Mouse (Mus musculus): Measurements from ENCODE around the gene Mtg2. TPM values are rescaled to one million over a fixed set of nuclear protein-coding genes. Genes with fewer than 3 reads are reported as not detected.

The Mtg2 gene
- total RNA-seq, 1 experiment: 33.9 TPM

- no peak overlapping the region for H3K27ac ChIP-seq (ENCODE audit: insufficient read depth, low read depth, low read length, poor library complexity, severe bottlenecking)
These were observed 33.0 kb downstream of the Mtg2 start for GRCm38 (mm10) chr2:180103151-180103977.

GRCm38 (mm10) chr2:180103978-180104658 is 33.7 kb downstream of the Mtg2 start, which contains the start of gene Hrh3:
Gene Hrh3 (minus strand): TSS chr2:180104488.
- H3K9me3 ChIP-seq (ENCODE audit: control insufficient read depth, insufficient read depth, low read depth, low read length): no peaks in the 10 kb centered on the region
- peaks cover 4 to 25% of the 10 kb centered on the region in 2 experiments; a peak in 2 of 4 replicates for H3K4me1 ChIP-seq (ENCODE audit: control insufficient read depth in 2 of 2, insufficient read depth in 2 of 2, low read length in 2 of 2, poor library complexity in 1 of 2)
- in situ Hi-C loops (cut with MboI; ENCODE audit: low sequenced_read_pairs in 2 of 2, unreplicated experiment in 2 of 2): no loop called here
- TF ChIP-seq ZC3H11A (IDR thresholded peaks at IDR 0.05; ENCODE audit: borderline replicate concordance, low read depth, low read length) (no peak), MAFK (IDR thresholded peaks at IDR 0.05; ENCODE audit: insufficient read depth, low read depth, low read length) (no peak), CHD2 (IDR thresholded peaks at IDR 0.05; ENCODE audit: low read depth, low read length) (no peak), ZNF384 (IDR thresholded peaks at IDR 0.05; ENCODE audit: low read depth, low read length) (no peak), HCFC1 (IDR thresholded peaks at IDR 0.05; ENCODE audit: borderline replicate concordance, insufficient read depth, low read length) (no peak; the same call in 1 of the 2 replicates)
- no peak for DNase-seq (ENCODE audit: low read depth, low spot score)
- peak within 1 kb of the TSS; percentile 45 for H3K9ac ChIP-seq (ENCODE audit: insufficient read depth, low read depth, low read length, poor library complexity, severe bottlenecking)
- H3K4me3 ChIP-seq (ENCODE audit: insufficient read depth in 1 of 2, low read depth in 1 of 2, low read length in 2 of 2, poor library complexity in 1 of 2, severe bottlenecking in 1 of 2): peak within 1 kb of the TSS; percentile 70 to 81
- no peaks in the 10 kb centered on the region for H3K36me3 ChIP-seq (ENCODE audit: control insufficient read depth, insufficient read depth, low read length, poor library complexity, severe bottlenecking)
- H3K27ac ChIP-seq (ENCODE audit: insufficient read depth, low read depth, low read length, poor library complexity, severe bottlenecking): no peak within 1 kb of the TSS

More at GRCm38 (mm10) chr2:180103151-180103977, 33.0 kb downstream of the Mtg2 start:
- peak overlapping the region; percentile 70 to 81 for H3K4me3 ChIP-seq (ENCODE audit: insufficient read depth in 1 of 2, low read depth in 1 of 2, low read length in 2 of 2, poor library complexity in 1 of 2, severe bottlenecking in 1 of 2)
- no peak for DNase-seq (ENCODE audit: low read depth, low spot score)
- in situ Hi-C loops (cut with MboI; ENCODE audit: low sequenced_read_pairs in 2 of 2, unreplicated experiment in 2 of 2): no loop called here
- no peaks in the 10 kb centered on the region for H3K9me3 ChIP-seq (ENCODE audit: control insufficient read depth, insufficient read depth, low read depth, low read length)
- peaks cover 4 to 29% of the 10 kb centered on the region in 2 experiments; a peak in 2 of 4 replicates for H3K4me1 ChIP-seq (ENCODE audit: control insufficient read depth in 2 of 2, insufficient read depth in 2 of 2, low read length in 2 of 2, poor library complexity in 1 of 2)
- no peaks in the 10 kb centered on the region for H3K36me3 ChIP-seq (ENCODE audit: control insufficient read depth, insufficient read depth, low read length, poor library complexity, severe bottlenecking)
- peak overlapping the region; percentile 45 for H3K9ac ChIP-seq (ENCODE audit: insufficient read depth, low read depth, low read length, poor library complexity, severe bottlenecking)
- TF ChIP-seq ZC3H11A (IDR thresholded peaks at IDR 0.05; ENCODE audit: borderline replicate concordance, low read depth, low read length): no peak
- TF ChIP-seq HCFC1 (IDR thresholded peaks at IDR 0.05; ENCODE audit: borderline replicate concordance, insufficient read depth, low read length): no peak
- TF ChIP-seq ZNF384 (IDR thresholded peaks at IDR 0.05; ENCODE audit: low read depth, low read length): no peak
- TF ChIP-seq MAFK (IDR thresholded peaks at IDR 0.05; ENCODE audit: insufficient read depth, low read depth, low read length): no peak
- TF ChIP-seq CHD2 (IDR thresholded peaks at IDR 0.05; ENCODE audit: low read depth, low read length): no peak

DNA sequence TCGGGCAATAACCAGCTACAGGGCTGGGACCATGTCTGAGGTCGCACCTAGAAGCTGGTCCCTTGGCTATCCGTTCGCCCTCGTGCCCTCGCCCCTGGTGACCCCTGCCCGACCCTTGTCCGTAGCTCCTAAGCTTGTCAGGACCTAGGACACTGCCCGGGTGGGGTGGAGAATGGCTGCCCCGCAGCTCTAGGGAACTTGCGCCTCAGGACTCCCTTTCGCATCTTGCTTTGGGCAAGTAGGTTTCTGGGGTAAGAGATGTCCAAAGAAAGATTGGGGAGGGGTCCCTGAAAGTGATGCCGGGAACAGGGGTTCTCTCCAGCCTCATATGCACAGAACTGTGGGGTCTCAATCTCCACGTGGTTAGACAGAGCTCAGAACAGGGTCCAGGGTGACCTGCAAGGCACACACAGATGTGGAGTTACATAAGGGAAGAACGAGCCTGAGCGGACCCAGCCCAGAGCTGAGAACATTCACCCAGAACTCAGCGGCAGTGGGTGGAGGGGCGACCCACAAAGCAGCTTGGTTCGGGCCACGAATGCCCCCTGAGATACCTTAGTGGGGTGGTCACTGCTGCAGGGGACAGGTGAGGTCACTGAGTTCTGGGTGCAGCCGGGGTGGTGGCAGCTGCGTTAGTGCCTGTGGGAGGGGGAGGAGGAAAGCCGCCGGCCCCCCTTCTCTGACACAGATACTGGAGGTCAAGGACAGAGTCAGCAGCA is 34.4 kb downstream of the Mtg2 start:
- TF ChIP-seq CHD2 (IDR thresholded peaks at IDR 0.05; ENCODE audit: low read depth, low read length) (no peak), ZC3H11A (IDR thresholded peaks at IDR 0.05; ENCODE audit: borderline replicate concordance, low read depth, low read length) (no peak), HCFC1 (IDR thresholded peaks at IDR 0.05; ENCODE audit: borderline replicate concordance, insufficient read depth, low read length) (no peak), MAFK (IDR thresholded peaks at IDR 0.05; ENCODE audit: insufficient read depth, low read depth, low read length) (no peak), ZNF384 (IDR thresholded peaks at IDR 0.05; ENCODE audit: low read depth, low read length) (no peak)
- Histone ChIP-seq H3K4me3 (ENCODE audit: insufficient read depth in 1 of 2, low read depth in 1 of 2, low read length in 2 of 2, poor library complexity in 1 of 2, severe bottlenecking in 1 of 2) (peak overlapping the region; percentile 38 to 39; a peak in 2 of 4 replicates), H3K27ac (ENCODE audit: insufficient read depth, low read depth, low read length, poor library complexity, severe bottlenecking) (no peak overlapping the region), H3K9ac (ENCODE audit: insufficient read depth, low read depth, low read length, poor library complexity, severe bottlenecking) (no peak overlapping the region), H3K4me1 (ENCODE audit: control insufficient read depth in 2 of 2, insufficient read depth in 2 of 2, low read length in 2 of 2, poor library complexity in 1 of 2) (peaks cover 2 to 18% of the 10 kb centered on the region in 2 experiments; a peak in 2 of 4 replicates), H3K9me3 (ENCODE audit: control insufficient read depth, insufficient read depth, low read depth, low read length) (no peaks in the 10 kb centered on the region), H3K36me3 (ENCODE audit: control insufficient read depth, insufficient read depth, low read length, poor library complexity, severe bottlenecking) (no peaks in the 10 kb centered on the region)
- in situ Hi-C loops (cut with MboI; ENCODE audit: low sequenced_read_pairs in 2 of 2, unreplicated experiment in 2 of 2): no loop called here
- no peak for DNase-seq (ENCODE audit: low read depth, low spot score)

All from ES-E14 (cell line).